Mouse (Mus musculus): ENCODE measurements around the gene Fto.

- TF ChIP-seq POLR2A (IDR thresholded peaks at IDR 0.05; ENCODE audit: borderline replicate concordance, insufficient read depth, low read length) (no peak), CTCF (IDR thresholded peaks at IDR 0.05; ENCODE audit: borderline replicate concordance, insufficient read depth, low read depth, low read length) (no peak)
These were observed 70.5 kb downstream of the Fto start for GRCm38 (mm10) chr8:91383811-91384210.
